ENCODE assay signal across 26 mouse cellular contexts in the genomic region with DNA sequence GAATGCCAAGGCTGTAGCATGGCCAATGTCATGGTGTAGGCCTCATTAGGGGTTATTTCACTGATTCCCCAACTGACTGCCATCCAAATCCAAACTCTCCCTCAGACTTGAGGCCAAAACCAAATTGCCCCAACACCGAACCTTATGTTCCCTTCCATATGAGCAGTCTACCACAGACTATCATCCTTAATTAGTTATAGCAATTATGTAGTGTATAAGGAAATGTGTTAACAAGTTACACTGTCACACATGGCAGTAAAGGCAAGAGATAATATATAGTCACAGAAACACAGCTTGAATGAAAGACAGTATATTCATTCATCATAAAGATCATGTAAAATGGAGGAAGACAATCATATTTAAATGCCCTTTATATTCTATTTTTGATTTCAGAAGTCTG.
"Had no signal": no experiment of that assay in that cellular context is flagged by ENCODE, and none has a peak within 500 bp of the region (broad histone marks: within the 10 kb centered on the region; RNA-seq: fewer than 3 reads in every experiment).

No protein-coding gene starts in this region.

- H3K9me3 ChIP-seq: heart, embryonic 10.5 days; heart, embryonic 13.5 days; heart, embryonic 15.5 days; hindbrain, embryonic 13.5 days; hindbrain, embryonic 15.5 days; kidney, embryonic 15.5 days; limb, embryonic 13.5 days; limb, embryonic 15.5 days; liver, embryonic 13.5 days; liver, embryonic 15.5 days had no signal

- H3K4me2 ChIP-seq: heart, embryonic 13.5 days; heart, embryonic 15.5 days; hindbrain, embryonic 13.5 days; hindbrain, embryonic 15.5 days; kidney, embryonic 15.5 days; limb, embryonic 13.5 days; limb, embryonic 15.5 days; liver, embryonic 13.5 days; liver, embryonic 15.5 days had no signal

- H3K36me3 ChIP-seq: heart, embryonic 10.5 days; heart, embryonic 13.5 days; heart, embryonic 15.5 days; hindbrain, embryonic 13.5 days; hindbrain, embryonic 15.5 days; kidney, embryonic 15.5 days; limb, embryonic 13.5 days; limb, embryonic 15.5 days; liver, embryonic 13.5 days; liver, embryonic 15.5 days had no signal

- H3K27me3 ChIP-seq: heart, embryonic 13.5 days; heart, embryonic 15.5 days; hindbrain, embryonic 13.5 days; hindbrain, embryonic 15.5 days; kidney, embryonic 15.5 days; limb, embryonic 13.5 days; limb, embryonic 15.5 days; liver, embryonic 13.5 days; liver, embryonic 15.5 days had no signal

- DNase-seq: gastrocnemius, postnatal 14 days; gastrocnemius, postnatal 36 days; heart, adult 18-20 months; heart, postnatal 14 days; heart, postnatal 36 days; kidney, adult 11 months; kidney, adult 2 months; kidney, adult 9 months; kidney, postnatal 14 days; kidney, postnatal 36 days; layer of hippocampus, adult 9-11 months; layer of hippocampus, postnatal 36 days; left cerebral cortex, postnatal 4 days; liver, embryonic 13.5 days had no signal

- H3K27ac ChIP-seq: heart, embryonic 10.5 days; heart, embryonic 13.5 days; heart, embryonic 15.5 days; hindbrain, embryonic 13.5 days; hindbrain, embryonic 15.5 days; hindbrain, postnatal 0 days; kidney, embryonic 15.5 days; kidney, postnatal 0 days; limb, embryonic 13.5 days; limb, embryonic 15.5 days; liver, embryonic 13.5 days; liver, embryonic 15.5 days had no signal

- ATAC-seq: hindbrain, postnatal 0 days; intestine, embryonic 16.5 days had no signal

- H3K9ac ChIP-seq: heart, embryonic 13.5 days; heart, embryonic 15.5 days; hindbrain, embryonic 13.5 days; hindbrain, embryonic 15.5 days; kidney, embryonic 15.5 days; limb, embryonic 13.5 days; limb, embryonic 15.5 days; liver, embryonic 13.5 days; liver, embryonic 15.5 days had no signal

- H3K4me1 ChIP-seq: heart, embryonic 10.5 days; heart, embryonic 15.5 days; hindbrain, embryonic 13.5 days; hindbrain, embryonic 15.5 days; kidney, embryonic 15.5 days; limb, embryonic 13.5 days; limb, embryonic 15.5 days; liver, embryonic 13.5 days; liver, embryonic 15.5 days had no signal

- H3K4me3 ChIP-seq: heart, embryonic 10.5 days; heart, embryonic 13.5 days; heart, embryonic 15.5 days; hindbrain, embryonic 13.5 days; hindbrain, embryonic 15.5 days; kidney, embryonic 15.5 days; limb, embryonic 13.5 days; limb, embryonic 15.5 days; liver, embryonic 13.5 days; liver, embryonic 15.5 days had no signal
